Mouse (Mus musculus) lung, embryonic 14.5 days (tissue): Measurements from ENCODE around the gene Csnk2a1. TPM values are rescaled to one million over a fixed set of nuclear protein-coding genes. Genes with fewer than 3 reads are reported as not detected.

Experiments used
- ATAC-seq: fragments of 200-750 bp; cut with Nextera tagmentation; 2 replicates; pipeline ENCODE4 v1.8.0; 2017; ENCODE audit warnings: mild to moderate bottlenecking, moderate TSS enrichment, moderate library complexity; ENCODE audit not compliant: insufficient read depth
- DNase-seq: peaks from one replicate; pipeline ENCODE4 v3.0.0-alpha.2; 2015
- H3K27ac ChIP-seq: fragments of 300-500 bp; sonication (generic); 2 replicates; pipeline ENCODE4 v1.5.1; 2014; ENCODE audit warnings: low read depth, mild to moderate bottlenecking, moderate library complexity
- H3K27me3 ChIP-seq: fragments of 300-500 bp; sonication (generic); 2 replicates; pipeline ENCODE4 v1.6.1; 2014; ENCODE audit warnings: low read length, control low read depth; ENCODE audit not compliant: insufficient read depth
- H3K36me3 ChIP-seq: fragments of 300-500 bp; sonication (generic); 2 replicates; pipeline ENCODE4 v1.6.1; 2014; ENCODE audit warnings: control low read depth; ENCODE audit not compliant: insufficient read depth
- H3K4me1 ChIP-seq: fragments of 300-500 bp; sonication (generic); 2 replicates; pipeline ENCODE4 v1.6.1; 2014; ENCODE audit warnings: antibody characterized with exemption, control low read depth; ENCODE audit not compliant: insufficient read depth
- H3K4me2 ChIP-seq: fragments of 300-500 bp; sonication (generic); 2 replicates; pipeline ENCODE4 v1.6.1; 2014; ENCODE audit warnings: mild to moderate bottlenecking
- H3K4me3 ChIP-seq: fragments of 300-500 bp; sonication (generic); 2 replicates; pipeline ENCODE4 v1.5.1; 2014; ENCODE audit warnings: low read depth, low read length
- H3K9ac ChIP-seq: fragments of 300-500 bp; sonication (generic); 2 replicates; pipeline ENCODE4 v1.6.1; 2014
- H3K9me3 ChIP-seq: fragments of 300-500 bp; sonication (generic); 2 replicates; pipeline ENCODE4 v1.6.1; 2016; ENCODE audit warnings: low read depth, low read length, control low read depth
- CTCF ChIP-seq: IDR thresholded peaks from 2 replicates; pipeline ENCODE4 v1.5.1; 2016; ENCODE audit warnings: antibody characterized with exemption, low read depth
- WGBS: fragments of 180-500 bp; shearing (Covaris S2); extraction: QIAGEN DNeasy Blood & Tissue Kit; methylation state at CpG from one replicate; pipeline ENCODE4 v1.1.7; 2014; 5-methylcytosine and 5-hydroxymethylcytosine counted together
- polyA plus RNA-seq: library from polyadenylated mRNA; unstranded; fragments of >200 nt; fragmentation: Nextera tagmentation; extraction: Ambion mirVana; gene quantifications from 2 replicates; pipeline ENCODE4 v1.2.1, GENCODE M21; 2014

The Csnk2a1 gene
- polyA plus RNA-seq, 1 experiment from 2014 or later = 97.1 TPM

DNA sequence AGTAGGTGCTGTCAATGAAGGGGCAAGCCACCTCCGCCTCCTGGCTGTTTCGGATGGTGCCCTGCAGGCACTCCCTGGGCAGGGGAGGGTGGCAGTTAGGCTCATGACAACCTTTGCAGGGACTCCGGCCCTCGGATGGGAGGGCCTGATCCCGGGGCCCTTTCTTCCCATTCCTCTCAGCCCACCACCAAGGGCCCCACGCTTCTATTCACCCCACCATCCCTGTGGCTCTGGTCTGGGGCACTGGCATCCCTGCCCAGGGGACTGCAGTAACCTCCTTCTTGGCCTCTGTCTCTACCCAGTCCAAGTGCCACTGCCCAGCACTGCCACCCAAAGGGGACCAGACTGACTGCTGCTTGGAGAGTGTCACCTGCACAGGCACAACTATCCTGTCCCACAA lies 95.6 kb downstream of the Csnk2a1 start:
- H3K27me3 ChIP-seq = no peaks in the 10 kb centered on the region
- H3K4me1 ChIP-seq = no peaks in the 10 kb centered on the region
- 92% methylated on average over 6 of the region's 6 CpGs for WGBS
- H3K9me3 ChIP-seq = no peaks in the 10 kb centered on the region
- H3K4me3 ChIP-seq = no peak overlapping the region
- no peak overlapping the region for H3K27ac ChIP-seq
- H3K36me3 ChIP-seq = peaks cover 98% of the 10 kb centered on the region
- no peak for ATAC-seq
- no peak for DNase-seq
- no peak for TF ChIP-seq CTCF
- no peak overlapping the region for H3K9ac ChIP-seq
- no peak overlapping the region for H3K4me2 ChIP-seq

DNA sequence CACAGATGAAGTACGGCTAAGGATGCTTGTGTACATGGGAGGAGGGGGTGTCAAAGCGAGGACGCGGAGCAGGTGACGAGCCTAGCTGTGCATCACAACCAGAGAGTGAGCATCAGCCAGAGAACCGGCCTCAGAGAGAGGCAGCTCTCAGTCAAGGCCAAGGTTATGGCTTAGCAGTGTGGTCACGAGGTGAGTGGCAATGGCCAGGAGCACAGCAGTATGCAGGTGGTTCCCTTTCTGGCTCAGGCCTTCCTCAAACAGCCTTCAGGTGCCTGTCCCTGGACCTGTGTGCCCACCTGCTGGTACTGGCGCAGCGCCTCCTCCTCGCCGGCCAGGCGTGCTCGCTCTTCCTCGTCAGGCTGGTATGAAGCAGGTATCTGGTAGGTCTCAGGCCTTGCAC lies 97.3 kb downstream of the Csnk2a1 start:
- no peak overlapping the region for H3K27ac ChIP-seq
- H3K9me3 ChIP-seq = no peaks in the 10 kb centered on the region

DNA sequence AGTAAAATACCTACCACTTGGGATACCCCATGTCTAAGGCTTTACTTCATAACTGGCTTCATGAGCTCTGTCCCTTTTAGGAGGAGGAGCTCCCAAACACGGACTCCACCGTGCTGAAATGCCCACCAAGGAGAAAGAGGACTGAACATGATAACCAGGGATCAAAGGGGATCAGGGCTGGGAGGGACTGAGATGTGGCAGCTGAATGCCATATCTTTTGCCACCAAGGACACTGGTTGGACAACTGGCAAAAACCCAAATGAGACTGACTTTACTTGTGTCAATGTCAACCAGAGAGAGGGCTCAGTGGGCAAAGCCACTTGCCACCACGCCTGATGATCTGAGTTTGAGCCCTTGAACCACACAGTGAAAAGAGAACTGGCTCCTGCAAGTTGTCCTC lies 98.2 kb downstream of the Csnk2a1 start:
- TF ChIP-seq CTCF = no peak
- 90% methylated on average over 3 of the region's 3 CpGs for WGBS

More for the DNA sequence above, 97.3 kb downstream of the Csnk2a1 start:
- 94% methylated on average over 14 of the region's 14 CpGs for WGBS
- Histone ChIP-seq H3K27me3 (no peaks in the 10 kb centered on the region), H3K4me1 (no peaks in the 10 kb centered on the region), H3K9ac (no peak overlapping the region), H3K4me2 (no peak overlapping the region), H3K4me3 (no peak overlapping the region), H3K36me3 (peaks cover 90% of the 10 kb centered on the region)
- DNase-seq = no peak
- TF ChIP-seq CTCF = no peak
- ATAC-seq = no peak

DNA sequence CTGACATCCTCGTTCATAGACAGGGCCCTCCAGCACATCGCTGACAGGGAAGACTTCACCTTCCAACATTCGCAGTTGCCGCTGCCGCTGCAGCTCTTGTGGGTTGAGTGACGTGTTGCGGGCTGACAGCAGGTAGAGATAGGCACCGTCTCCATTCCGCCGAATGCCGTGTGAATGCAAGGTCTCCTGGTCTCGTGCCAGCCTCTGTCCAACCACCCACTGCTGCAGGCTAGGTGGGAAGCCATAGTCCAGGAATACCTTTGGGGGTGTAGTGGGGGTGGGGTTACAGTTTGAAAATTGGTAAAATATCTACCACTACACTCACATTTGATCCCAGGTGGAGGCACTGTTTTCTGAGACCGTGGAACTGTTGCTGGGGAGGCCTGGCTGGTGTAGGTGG lies 99.5 kb downstream of the Csnk2a1 start:
- Histone ChIP-seq H3K36me3 (peaks cover 80% of the 10 kb centered on the region), H3K27me3 (no peaks in the 10 kb centered on the region), H3K4me3 (no peak overlapping the region), H3K9ac (no peak overlapping the region), H3K4me2 (no peak overlapping the region), H3K9me3 (no peaks in the 10 kb centered on the region), H3K4me1 (peaks cover 4% of the 10 kb centered on the region; the same call in 1 of the 2 replicates), H3K27ac (no peak overlapping the region)
- 86% methylated on average over 13 of the region's 13 CpGs for WGBS
- ATAC-seq = no peak
- DNase-seq = no peak
- no peak for TF ChIP-seq CTCF

More for the DNA sequence above, 98.2 kb downstream of the Csnk2a1 start:
- Histone ChIP-seq H3K4me3 (no peak overlapping the region), H3K4me2 (no peak overlapping the region), H3K9ac (no peak overlapping the region), H3K4me1 (no peaks in the 10 kb centered on the region), H3K27me3 (no peaks in the 10 kb centered on the region), H3K27ac (no peak overlapping the region), H3K9me3 (no peaks in the 10 kb centered on the region), H3K36me3 (peaks cover 91% of the 10 kb centered on the region)
- ATAC-seq = no peak
- no peak for DNase-seq

DNA sequence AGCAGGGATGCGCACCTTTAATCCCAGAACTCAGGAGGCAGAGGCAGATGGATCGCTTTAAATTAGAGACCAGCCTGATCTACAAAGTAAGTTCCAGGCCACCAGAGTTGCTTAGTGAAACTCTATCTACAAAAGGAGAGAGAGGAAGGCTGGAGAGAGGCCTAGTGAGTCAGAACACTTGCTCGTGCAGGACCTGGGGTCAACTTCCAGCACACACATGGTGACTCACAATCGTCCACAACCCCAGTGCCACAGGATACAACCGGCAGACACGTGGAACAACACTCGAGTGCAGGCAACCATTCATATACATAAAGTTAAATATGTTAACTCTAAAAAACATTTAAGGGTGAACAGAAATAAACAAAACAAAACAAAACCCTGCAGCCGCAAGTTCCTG lies 100.0 kb downstream of the Csnk2a1 start:
- H3K9me3 ChIP-seq = no peaks in the 10 kb centered on the region
- H3K4me1 ChIP-seq = peaks cover 4% of the 10 kb centered on the region; the same call in 1 of the 2 replicates
- H3K9ac ChIP-seq = no peak overlapping the region
- no peak for ATAC-seq
- H3K36me3 ChIP-seq = peaks cover 75% of the 10 kb centered on the region
- WGBS = 86% methylated on average over 8 of the region's 8 CpGs
- no peak overlapping the region for H3K4me3 ChIP-seq
- DNase-seq = no peak
- no peak overlapping the region for H3K4me2 ChIP-seq
- TF ChIP-seq CTCF = no peak
- no peak overlapping the region for H3K27ac ChIP-seq
- no peaks in the 10 kb centered on the region for H3K27me3 ChIP-seq

DNA sequence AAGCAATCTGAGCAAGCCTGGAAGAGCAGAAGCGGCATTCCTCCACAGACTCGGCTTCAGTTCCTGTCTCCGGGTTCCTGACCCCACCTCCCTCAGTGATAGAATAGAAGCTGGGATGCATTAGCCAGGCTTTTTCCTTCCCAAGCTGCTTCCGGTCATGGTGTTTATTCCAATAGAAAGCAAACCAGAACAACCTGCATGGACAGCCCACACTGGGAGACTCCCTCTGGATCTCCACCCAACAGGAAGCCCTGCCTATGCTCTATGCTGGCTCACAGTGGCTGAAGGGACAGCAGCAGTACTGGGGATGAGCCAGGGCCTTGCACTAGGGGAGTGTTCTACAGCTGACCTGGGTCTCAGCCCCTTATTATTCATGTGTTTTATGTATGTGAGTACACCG lies 101.3 kb downstream of the Csnk2a1 start:
- H3K36me3 ChIP-seq = peaks cover 62% of the 10 kb centered on the region
- no peaks in the 10 kb centered on the region for H3K27me3 ChIP-seq
- ATAC-seq = no peak
- TF ChIP-seq CTCF = no peak
- H3K9ac ChIP-seq = no peak overlapping the region
- no peaks in the 10 kb centered on the region for H3K9me3 ChIP-seq
- peaks cover 7% of the 10 kb centered on the region; the same call in 1 of the 2 replicates for H3K4me1 ChIP-seq
- peak; percentile 31 for DNase-seq
- H3K4me3 ChIP-seq = no peak overlapping the region
- 68% methylated on average over 5 of the region's 5 CpGs for WGBS
- H3K27ac ChIP-seq = no peak overlapping the region
- H3K4me2 ChIP-seq = no peak overlapping the region

DNA sequence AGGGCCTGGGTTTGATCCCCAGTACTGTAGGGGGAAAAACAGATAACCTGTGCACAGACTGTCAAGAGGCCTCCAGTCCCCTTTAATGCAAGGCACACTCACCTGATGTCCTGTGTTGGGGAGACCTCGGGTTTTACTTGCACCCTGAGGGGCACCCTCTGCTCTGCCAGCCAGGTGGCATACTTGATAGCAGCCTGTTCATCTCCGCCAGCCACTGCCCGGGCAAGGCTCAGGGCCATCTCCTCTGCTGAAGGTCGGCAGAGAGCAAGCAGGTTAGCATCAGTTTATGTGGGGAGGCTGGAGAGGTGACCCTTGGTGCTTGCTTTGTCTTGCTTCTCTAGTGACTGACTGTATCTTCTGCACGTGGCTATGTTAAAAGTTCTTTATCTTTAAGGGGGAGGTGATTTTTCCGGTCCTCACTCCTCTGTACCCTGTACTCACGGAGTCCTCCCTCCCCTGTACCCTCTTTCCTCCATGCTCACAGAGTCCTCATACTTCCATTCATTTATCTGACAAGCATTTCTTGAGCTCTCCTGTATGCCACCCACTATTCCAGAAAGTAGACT lies 104.3 kb downstream of the Csnk2a1 start:
- TF ChIP-seq CTCF = no peak
- no peaks in the 10 kb centered on the region for H3K27me3 ChIP-seq
- peak overlapping the region; percentile 85 for H3K4me3 ChIP-seq
- peaks cover 7% of the 10 kb centered on the region; the same call in 1 of the 2 replicates for H3K4me1 ChIP-seq
- H3K9ac ChIP-seq = peak overlapping the region; percentile 83; the same call in 1 of the 2 replicates
- no peaks in the 10 kb centered on the region for H3K9me3 ChIP-seq
- ATAC-seq (no peak), DNase-seq (no peak)
- peaks cover 33% of the 10 kb centered on the region for H3K36me3 ChIP-seq
- no peak overlapping the region for H3K27ac ChIP-seq
- WGBS = 42% methylated on average over 7 of the region's 7 CpGs
- H3K4me2 ChIP-seq = peak overlapping the region; percentile 64

Other genes starting within 250 kb of the Csnk2a1 start
- 29.3 and 29.4 TPM in 2 replicates for gene Fam110a, start 246.6 kb upstream of the Csnk2a1 start, polyA plus RNA-seq
- gene Slc52a3, start 230.3 kb upstream of the Csnk2a1 start, polyA plus RNA-seq = 0.72 and 1.5 TPM in 2 replicates
- not detected in 2 replicates for gene Scrt2, start 145.3 kb upstream of the Csnk2a1 start, polyA plus RNA-seq
- 5.6 and 6.6 TPM in 2 replicates for gene Srxn1, start 121.3 kb upstream of the Csnk2a1 start, polyA plus RNA-seq
- 9.9 and 11.0 TPM in 2 replicates for gene Tcf15, start 83.3 kb upstream of the Csnk2a1 start, polyA plus RNA-seq
- 34.7 and 39.4 TPM in 2 replicates for gene Tbc1d20, start 67.0 kb downstream of the Csnk2a1 start, polyA plus RNA-seq
- 85.8 and 92.8 TPM in 2 replicates for gene Rbck1, start 105.8 kb downstream of the Csnk2a1 start, polyA plus RNA-seq
- gene Trib3, start 117.2 kb downstream of the Csnk2a1 start, polyA plus RNA-seq = 2.2 and 2.7 TPM in 2 replicates
- 0.26 TPM in 1 of 2 replicates, not detected in the other for gene Nrsn2, start 149.8 kb downstream of the Csnk2a1 start, polyA plus RNA-seq
- 17.2 and 19.4 TPM in 2 replicates for gene Sox12, start 171.2 kb downstream of the Csnk2a1 start, polyA plus RNA-seq
- gene Zcchc3, start 188.2 kb downstream of the Csnk2a1 start, polyA plus RNA-seq = 38.6 and 42.3 TPM in 2 replicates
- 0.53 and 1.3 TPM in 2 replicates for gene 6820408C15Rik, start 188.7 kb downstream of the Csnk2a1 start, polyA plus RNA-seq
- not detected in 2 replicates for gene Defb23, start 237.8 kb downstream of the Csnk2a1 start, polyA plus RNA-seq